Mouse (Mus musculus) thymus, postnatal 10 days (tissue): ENCODE measurements at regions not wholly inside any gene's neighbourhood (a gene's known extent, or its start where the extent isn't known, plus 50 kb on each side); places are given as distances from the start of the nearest gene placed in this dataset.

ENCODE experiments used
- DNase-seq, 2 experiments: peaks; one replicate each; pipeline ENCODE4 v3.0.0; 2021; ENCODE audit warnings: low spot score in 2 of 2

- no peak for DNase-seq
These were observed 337.9 kb upstream of the Eif4g2 start for GRCm38 (mm10) chr7:111420698-111421097.

- no peak for DNase-seq
These were observed 334.9 kb upstream of the Eif4g2 start for GRCm38 (mm10) chr7:111417735-111418134.

DNA sequence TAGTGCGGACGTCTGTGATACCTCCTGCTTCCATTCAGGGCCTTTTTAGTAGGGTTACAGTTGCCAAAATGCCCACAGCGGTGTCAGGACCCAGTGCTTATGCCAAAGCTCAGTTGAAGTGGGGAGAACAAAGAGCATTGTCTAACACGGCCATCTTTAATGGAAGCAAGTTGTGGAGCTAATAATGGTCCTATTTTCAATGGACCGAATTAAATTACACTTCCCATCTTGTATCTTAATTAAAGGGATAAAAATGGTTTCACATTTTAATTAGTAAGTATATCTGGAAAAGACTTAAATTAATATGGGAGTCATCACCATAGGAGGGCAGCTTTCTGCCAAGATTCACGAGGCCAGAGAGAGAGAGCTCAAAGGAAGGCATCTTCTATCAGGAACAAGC is 333.2 kb upstream of the Eif4g2 start:
- no peak for DNase-seq

DNA sequence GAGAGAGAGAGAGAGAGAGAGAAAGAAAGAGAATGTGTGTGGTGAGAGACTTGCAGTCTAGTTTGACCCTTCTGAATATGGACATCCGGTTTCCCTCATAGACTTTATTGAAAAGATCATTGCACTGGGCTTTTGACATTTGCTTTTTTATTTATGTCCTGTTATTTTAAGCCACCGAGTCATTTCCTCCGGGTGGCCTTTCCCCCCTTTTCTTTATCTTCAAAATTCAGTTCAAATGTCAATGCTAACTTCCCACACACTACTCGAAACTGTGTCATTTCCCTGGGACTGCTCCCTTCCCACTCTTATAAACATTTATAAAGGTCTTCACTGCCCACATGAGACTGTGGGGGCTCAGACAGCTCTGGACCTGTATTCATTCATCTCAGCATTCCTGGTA is 330.9 kb upstream of the Eif4g2 start:
- no peak for DNase-seq

DNA sequence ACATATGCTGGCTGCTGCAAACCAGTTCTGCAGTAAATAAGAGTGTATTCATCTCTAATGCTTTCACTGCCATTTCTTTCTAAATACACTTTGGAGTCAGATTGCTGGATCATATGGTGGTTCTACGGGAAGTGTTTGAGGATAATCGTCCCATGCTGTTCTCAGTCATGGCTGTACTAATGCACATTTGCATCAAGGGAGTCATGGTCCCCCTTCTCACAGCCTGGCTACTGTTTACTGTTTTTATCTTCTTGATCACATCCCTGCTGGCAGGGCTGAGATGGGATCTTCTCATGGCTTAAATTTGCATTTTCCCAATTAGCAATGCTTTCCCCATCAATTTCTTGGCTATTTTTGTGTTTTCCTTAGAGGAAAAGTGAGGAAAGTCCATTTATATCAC is 330.1 kb upstream of the Eif4g2 start:
- DNase-seq, result no peak

DNA sequence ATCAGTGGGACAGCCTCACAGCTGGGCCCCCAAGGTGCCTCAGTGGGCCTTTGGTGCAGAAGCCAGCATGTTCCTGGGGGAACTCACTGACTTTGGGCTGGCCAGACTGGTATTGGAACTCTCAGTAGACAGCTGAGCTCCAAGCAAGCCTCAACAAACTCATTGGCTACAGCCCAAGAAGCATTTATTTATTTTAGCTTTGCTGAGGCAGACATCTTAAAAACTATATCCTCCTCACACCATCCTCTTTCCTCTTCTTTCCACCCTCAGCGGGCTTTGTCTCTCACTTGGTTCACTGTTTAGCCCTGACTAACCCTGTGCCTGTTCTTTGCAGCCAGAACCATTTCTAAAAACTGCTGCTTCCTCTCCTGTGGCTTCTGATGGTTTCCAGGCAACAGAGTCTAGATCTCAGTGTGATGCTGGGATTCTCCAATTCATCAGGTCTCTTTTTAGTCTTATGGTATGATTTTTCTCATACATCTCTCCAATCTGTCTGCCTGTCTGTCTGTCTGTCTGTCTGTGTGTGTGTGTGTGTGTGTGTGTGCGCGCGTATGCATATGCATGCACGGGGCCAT is 328.6 kb upstream of the Eif4g2 start:
- DNase-seq, result no peak

DNA sequence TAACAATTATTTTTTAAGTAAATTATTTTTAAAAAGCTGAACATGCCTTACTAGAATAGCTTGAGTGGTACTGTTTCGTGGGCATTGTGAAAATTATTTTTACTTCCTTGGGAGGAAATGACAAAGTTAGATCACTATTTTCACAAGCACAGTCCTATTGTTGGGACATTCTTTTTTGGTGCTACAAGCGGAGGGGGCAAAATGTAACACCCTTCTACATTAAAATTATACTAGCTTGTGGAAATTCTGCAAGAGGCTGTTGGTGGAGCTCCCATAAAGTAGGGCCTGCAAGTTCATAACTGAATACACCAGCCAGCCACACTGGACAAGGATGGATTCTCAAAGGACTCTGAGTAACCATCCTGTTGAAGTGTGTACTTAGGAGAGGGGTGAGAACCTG is 313.1 kb upstream of the Eif4g2 start:
- no peak for DNase-seq

- no peak for DNase-seq
These were observed 312.3 kb upstream of the Eif4g2 start for GRCm38 (mm10) chr7:111395111-111395510.

- no peak for DNase-seq
These were observed 311.0 kb upstream of the Eif4g2 start for GRCm38 (mm10) chr7:111393846-111394245.

- no peak for DNase-seq
These were observed 306.9 kb upstream of the Eif4g2 start for GRCm38 (mm10) chr7:111389690-111390089.

DNA sequence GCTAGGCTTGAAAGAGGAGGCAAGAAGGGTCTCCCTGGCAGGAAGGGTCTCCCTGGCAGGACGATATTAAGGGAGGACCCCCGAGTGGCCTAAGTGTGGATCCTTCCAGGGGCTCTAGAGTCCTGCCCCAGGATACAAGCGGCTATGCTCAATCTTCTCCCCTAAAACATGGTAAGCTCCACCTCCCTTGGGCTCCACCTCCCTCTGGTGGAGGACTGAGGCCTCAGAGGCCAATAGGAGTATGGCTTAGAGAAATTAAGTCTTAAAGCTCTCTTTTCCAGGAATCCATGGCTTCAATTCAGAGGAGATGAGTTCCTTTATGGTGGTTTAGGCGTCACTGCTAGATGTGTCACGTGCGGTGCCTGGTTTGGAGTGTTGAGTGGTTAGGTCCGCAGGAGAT is 291.7 kb upstream of the Eif4g2 start:
- DNase-seq, result no peak

GRCm38 (mm10) chr7:111373380-111374173 is 290.7 kb upstream of the Eif4g2 start:
- no peak for DNase-seq

DNA sequence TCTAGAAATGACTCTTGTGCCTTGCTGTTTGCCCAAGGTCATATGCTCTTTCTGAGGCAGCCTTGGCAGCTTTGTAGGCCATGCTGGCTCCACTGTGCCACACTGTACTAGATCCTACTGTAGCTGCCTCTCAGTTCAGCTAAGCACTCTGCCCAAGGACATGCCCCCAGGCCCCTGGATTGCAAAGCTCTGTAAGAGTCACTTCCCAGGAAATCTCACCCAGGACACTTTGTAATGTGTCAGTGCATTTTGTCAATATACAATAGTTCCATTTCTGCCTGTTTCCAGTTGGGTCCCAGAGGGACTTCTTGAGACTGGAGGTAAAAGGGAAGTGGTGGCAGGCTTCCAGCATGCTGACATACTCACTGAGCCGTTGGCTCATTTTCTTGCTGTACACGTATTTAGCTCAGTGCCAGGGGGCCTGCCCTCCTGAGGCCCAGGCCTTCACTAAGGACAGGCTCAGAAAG is 287.6 kb upstream of the Eif4g2 start:
- DNase-seq, result no peak

- no peak for DNase-seq
These were observed 285.6 kb upstream of the Eif4g2 start for GRCm38 (mm10) chr7:111368296-111369004.

DNA sequence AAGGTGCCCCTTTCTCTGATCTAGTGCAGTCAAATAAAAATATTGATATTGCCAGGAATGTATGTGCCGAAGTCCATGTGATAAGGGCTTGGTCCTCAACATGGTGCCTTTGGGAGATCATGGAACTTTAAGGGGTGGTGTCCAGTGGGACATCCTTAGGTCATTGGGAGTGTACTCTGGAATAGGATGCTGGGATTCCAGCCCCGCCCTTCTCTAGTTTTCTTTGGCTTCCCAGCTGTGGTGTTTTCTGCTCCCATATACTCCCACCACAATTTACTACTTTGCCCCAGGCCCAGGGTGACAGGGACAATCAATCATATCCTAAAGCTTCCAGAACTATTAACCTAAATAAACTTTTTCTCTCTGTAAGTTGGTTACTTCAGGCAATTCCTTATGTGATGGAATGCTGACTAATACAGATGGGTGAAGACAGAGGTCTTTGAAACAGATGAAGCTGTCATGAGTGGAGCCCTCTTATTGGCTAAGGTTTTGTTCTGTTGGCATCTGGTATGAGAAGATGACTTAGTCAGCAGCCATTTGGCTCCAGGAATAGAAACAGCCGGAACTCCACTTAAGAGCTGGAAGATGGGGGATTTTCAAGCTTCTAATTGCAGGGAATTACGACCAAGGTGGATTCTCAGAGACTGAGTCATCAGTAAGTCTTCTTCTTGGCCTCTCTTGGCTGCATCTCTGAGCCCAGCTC is 284.3 kb upstream of the Eif4g2 start:
- DNase-seq, result no peak

- no peak for DNase-seq
These were observed 282.6 kb upstream of the Eif4g2 start for GRCm38 (mm10) chr7:111365384-111365783.

GRCm38 (mm10) chr7:111363206-111363605 is 280.4 kb upstream of the Eif4g2 start:
- DNase-seq, result no peak

DNA sequence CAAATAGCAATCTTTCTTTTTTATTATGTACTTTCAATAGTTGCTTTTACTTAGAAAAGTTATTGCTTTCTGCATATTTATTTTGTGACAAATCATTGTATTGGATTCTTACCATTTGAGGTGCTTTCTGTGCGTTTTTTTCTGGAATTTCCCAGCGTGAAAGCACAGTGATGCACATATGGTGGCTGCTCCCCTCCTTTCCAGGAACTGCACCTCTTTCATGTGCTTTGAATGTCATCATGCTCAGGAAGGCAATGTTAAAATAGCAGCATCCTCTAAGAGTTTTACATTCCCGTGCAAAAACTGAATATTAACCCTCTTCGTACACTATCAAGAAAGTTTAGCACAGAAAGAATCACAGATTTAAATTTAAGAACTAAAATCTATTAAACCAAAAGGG is 279.8 kb upstream of the Eif4g2 start:
- DNase-seq, result no peak

DNA sequence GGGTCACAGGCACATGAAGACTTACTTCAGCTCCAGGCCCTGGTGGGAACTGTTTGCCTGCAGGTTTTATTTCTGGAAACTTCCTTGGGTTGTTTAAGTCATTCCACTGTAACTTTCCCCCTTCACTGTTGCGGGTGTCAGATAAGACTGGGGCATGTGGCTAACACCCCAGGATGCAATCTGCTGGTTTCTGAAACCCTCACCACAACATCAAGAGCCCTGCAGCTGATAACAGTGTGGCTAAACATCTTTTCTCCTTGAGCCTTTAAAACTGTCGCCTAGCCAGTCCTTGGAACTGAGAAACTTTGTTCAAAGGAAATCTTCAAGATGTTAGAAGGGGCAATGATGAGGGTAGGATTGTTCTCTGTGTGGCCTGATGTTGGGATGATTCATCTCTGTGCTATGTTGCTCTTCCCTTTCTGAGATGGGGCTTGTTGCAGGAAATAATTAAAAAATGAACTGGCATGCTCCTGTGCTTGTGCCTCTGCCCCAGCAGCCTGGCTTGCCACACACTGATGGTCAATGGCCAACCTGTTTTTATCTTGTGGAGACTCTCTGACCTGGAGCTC is 272.3 kb upstream of the Eif4g2 start:
- DNase-seq, result no peak

DNA sequence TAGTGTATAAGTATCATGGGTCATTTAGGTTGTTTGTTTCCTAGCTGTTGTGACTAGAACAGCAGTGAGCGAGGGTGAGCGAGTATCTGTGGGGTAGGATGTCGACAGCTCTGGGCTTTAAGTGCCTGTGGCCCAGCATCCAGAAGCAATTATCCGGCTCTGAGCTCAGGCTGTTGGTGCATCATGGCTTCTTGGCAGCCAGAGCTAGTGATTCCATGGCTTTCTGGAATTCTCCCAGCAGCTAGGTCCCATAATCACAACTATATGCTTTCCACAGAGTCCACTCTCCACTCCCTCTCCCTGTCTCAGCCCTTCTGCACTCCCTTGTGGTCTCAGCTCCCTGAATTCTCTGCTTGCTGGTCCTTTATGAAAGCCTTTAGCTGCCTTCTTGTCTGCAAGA is 271.2 kb upstream of the Eif4g2 start:
- no peak for DNase-seq

GRCm38 (mm10) chr7:111352176-111352575 is 269.3 kb upstream of the Eif4g2 start:
- DNase-seq, result no peak

GRCm38 (mm10) chr7:111345117-111345516 is 262.3 kb upstream of the Eif4g2 start:
- DNase-seq, result no peak
